Mouse (Mus musculus): ENCODE measurements around the gene Srebf2. TPM values are rescaled to one million over a fixed set of nuclear protein-coding genes. Genes with fewer than 3 reads are reported as not detected.

Gene Srebf2
- polyA plus RNA-seq, 1 experiment from 2014 or later: 141 TPM

GRCm38 (mm10) chr15:82161965-82162600 lies 15.1 kb downstream of the Srebf2 start:
- no peak overlapping the region for H3K4me2 ChIP-seq (ENCODE audit: low read depth, low read length)
- H3K4me1 ChIP-seq (ENCODE audit: control insufficient read depth, insufficient read depth, low read length): peaks cover 27% of the 10 kb centered on the region
- no peaks in the 10 kb centered on the region for H3K27me3 ChIP-seq (ENCODE audit: control insufficient read depth, insufficient read depth, low read length)
- no peak overlapping the region for H3K27ac ChIP-seq (ENCODE audit: low read depth, low read length)
- ATAC-seq (ENCODE audit: low read depth): no peak
- 84% methylated on average over 12 of the region's 12 CpGs for WGBS
- no peak overlapping the region for H3K9ac ChIP-seq (replicated peaks; ENCODE audit: low read depth, low read length)
- H3K4me3 ChIP-seq (ENCODE audit: low read depth, low read length): no peak overlapping the region
- H3K36me3 ChIP-seq (ENCODE audit: control insufficient read depth, insufficient read depth, low read length): no peaks in the 10 kb centered on the region
- no peaks in the 10 kb centered on the region for H3K9me3 ChIP-seq (ENCODE audit: control insufficient read depth, low read length)

DNA sequence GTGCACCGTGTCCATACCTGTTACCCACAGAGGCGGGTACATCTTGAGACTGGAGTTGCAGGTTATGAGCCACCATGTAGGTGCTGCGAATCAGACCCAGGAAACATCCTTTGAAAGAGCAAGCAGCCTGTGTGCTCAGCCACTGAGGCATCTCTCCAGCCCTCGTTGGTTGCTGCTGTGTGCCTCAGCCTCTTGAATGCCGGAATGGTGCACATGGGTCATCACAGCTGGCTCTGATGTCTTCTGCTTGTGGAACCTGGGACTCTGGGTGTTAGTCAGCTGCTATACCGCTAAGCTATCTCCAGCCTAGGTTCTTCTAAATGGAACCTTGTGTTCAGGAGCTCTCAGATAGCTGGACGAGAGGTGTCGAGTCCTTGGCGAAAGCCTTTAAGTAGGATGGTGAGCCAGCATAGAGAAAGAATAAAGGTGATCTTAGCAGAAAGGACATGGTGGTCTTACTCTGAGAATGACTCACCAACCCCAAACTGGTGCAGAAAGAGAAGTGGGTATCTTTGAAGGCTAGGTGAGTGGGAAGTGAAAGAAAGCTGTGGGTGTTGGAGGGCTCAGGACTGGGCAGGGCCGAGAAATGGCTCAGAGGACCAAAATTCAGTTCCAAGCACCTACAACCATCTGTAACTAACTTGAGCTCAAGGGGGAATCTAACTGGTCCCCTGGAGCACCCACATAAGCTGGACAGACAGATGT lies 16.5 kb downstream of the Srebf2 start:
- 85% methylated on average over 10 of the region's 10 CpGs for WGBS
- Histone ChIP-seq H3K4me1 (ENCODE audit: control insufficient read depth, insufficient read depth, low read length) (peaks cover 33% of the 10 kb centered on the region), H3K4me2 (ENCODE audit: low read depth, low read length) (no peak overlapping the region), H3K27me3 (ENCODE audit: control insufficient read depth, insufficient read depth, low read length) (no peaks in the 10 kb centered on the region), H3K36me3 (ENCODE audit: control insufficient read depth, insufficient read depth, low read length) (no peaks in the 10 kb centered on the region), H3K9ac (replicated peaks; ENCODE audit: low read depth, low read length) (no peak overlapping the region), H3K4me3 (ENCODE audit: low read depth, low read length) (no peak overlapping the region), H3K9me3 (ENCODE audit: control insufficient read depth, low read length) (no peaks in the 10 kb centered on the region), H3K27ac (ENCODE audit: low read depth, low read length) (no peak overlapping the region)
- ATAC-seq (ENCODE audit: low read depth): no peak

DNA sequence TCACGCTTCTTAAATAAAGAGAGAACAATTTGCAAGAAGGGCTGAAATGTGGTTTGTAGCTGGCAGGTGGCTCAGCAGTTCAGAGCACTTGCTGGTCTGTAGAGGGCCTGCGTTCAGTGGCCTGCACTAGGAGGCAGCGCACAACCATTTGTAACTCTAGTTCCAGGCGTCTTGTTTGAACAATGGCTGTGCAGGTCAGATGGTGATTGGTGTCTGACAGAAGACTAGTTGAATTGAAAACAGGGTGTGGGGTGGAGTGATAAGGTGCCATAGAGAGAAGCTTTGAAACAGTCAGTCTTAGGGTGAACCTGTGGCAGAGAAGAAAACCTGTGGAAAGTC lies 17.0 kb downstream of the Srebf2 start:
- no peak for ATAC-seq (ENCODE audit: low read depth)
- H3K4me3 ChIP-seq (ENCODE audit: low read depth, low read length): no peak overlapping the region
- H3K36me3 ChIP-seq (ENCODE audit: control insufficient read depth, insufficient read depth, low read length): no peaks in the 10 kb centered on the region
- no peak overlapping the region for H3K27ac ChIP-seq (ENCODE audit: low read depth, low read length)
- no peaks in the 10 kb centered on the region for H3K27me3 ChIP-seq (ENCODE audit: control insufficient read depth, insufficient read depth, low read length)
- no peak overlapping the region for H3K9ac ChIP-seq (replicated peaks; ENCODE audit: low read depth, low read length)
- H3K4me2 ChIP-seq (ENCODE audit: low read depth, low read length): no peak overlapping the region
- H3K4me1 ChIP-seq (ENCODE audit: control insufficient read depth, insufficient read depth, low read length): peaks cover 31% of the 10 kb centered on the region
- WGBS: 50% methylated on average over 4 of the region's 4 CpGs
- no peaks in the 10 kb centered on the region for H3K9me3 ChIP-seq (ENCODE audit: control insufficient read depth, low read length)

DNA sequence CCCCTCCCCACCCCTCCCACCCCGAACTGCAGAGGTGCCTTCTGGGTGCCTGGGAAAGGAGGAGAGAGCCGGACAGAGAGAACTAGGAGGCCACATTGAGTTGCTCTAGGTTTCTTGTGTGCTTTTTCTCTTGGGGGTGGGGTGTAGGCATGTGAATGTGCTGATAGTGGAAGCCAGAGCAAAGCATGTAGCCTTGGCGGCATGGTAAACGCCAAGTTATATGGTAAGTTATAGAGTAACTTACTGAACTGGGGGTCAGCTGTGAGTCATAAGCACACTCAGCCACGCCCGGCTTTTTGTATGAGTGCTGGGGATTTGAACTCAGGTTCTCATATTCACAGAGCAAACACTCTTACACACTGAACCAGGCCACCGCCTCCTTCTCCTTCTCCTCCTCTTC lies 17.5 kb downstream of the Srebf2 start:
- H3K4me1 ChIP-seq (ENCODE audit: control insufficient read depth, insufficient read depth, low read length): peaks cover 31% of the 10 kb centered on the region
- H3K27ac ChIP-seq (ENCODE audit: low read depth, low read length): no peak overlapping the region
- H3K4me2 ChIP-seq (ENCODE audit: low read depth, low read length): no peak overlapping the region
- no peak overlapping the region for H3K4me3 ChIP-seq (ENCODE audit: low read depth, low read length)
- H3K36me3 ChIP-seq (ENCODE audit: control insufficient read depth, insufficient read depth, low read length): no peaks in the 10 kb centered on the region
- H3K9me3 ChIP-seq (ENCODE audit: control insufficient read depth, low read length): no peaks in the 10 kb centered on the region
- WGBS: 82% methylated on average over 7 of the region's 7 CpGs
- H3K9ac ChIP-seq (replicated peaks; ENCODE audit: low read depth, low read length): no peak overlapping the region
- ATAC-seq (ENCODE audit: low read depth): no peak
- H3K27me3 ChIP-seq (ENCODE audit: control insufficient read depth, insufficient read depth, low read length): no peaks in the 10 kb centered on the region

DNA sequence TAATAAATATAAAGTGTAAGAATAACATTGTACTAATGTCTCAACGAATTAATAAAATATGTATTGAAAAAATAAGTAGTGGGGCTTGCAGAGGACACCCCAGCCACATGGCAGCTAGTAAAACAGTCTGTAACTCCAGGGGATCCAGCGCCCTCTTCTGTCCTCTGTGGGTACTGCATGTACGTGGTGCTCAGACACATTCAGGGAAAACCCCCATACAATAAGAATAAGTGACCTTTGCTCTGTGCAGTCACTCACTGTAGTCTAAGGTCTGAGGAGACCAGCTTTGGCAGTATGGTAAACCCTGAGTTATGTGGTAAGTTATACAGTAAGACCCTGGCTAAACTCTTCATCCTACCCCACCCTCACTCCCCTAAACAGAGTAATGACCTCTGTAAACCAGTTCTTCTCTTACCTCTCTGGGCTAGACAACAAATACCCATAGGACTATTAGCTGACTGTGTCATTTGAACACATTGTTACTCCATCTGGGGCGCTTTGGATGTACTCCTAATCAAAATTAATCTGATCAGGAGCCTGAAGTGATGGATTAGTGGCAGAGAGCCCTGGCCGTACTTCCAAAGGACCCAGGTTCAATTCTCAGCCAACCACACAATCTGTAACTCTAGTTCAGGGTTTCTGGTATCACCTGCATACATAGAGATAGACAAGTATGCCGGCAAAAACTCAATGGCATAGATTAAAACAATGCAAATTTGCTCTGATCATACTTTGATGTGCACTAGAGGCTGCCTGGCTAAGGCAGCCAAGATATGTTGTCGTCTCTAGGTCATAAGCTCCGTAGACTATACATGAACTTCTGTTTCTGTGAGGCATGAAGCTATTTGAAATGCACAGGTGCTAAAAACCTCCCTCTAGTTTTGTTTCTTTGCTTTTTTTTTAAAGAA lies 18.6 kb downstream of the Srebf2 start:
- ATAC-seq (ENCODE audit: low read depth): no peak
- no peak overlapping the region for H3K9ac ChIP-seq (replicated peaks; ENCODE audit: low read depth, low read length)
- peaks cover 42% of the 10 kb centered on the region for H3K4me1 ChIP-seq (ENCODE audit: control insufficient read depth, insufficient read depth, low read length)
- no peaks in the 10 kb centered on the region for H3K9me3 ChIP-seq (ENCODE audit: control insufficient read depth, low read length)
- H3K27ac ChIP-seq (ENCODE audit: low read depth, low read length): peak overlapping the region; percentile 18; the same call in 1 of the 2 replicates
- 61% methylated on average over 8 of the region's 8 CpGs for WGBS
- H3K4me3 ChIP-seq (ENCODE audit: low read depth, low read length): no peak overlapping the region
- H3K4me2 ChIP-seq (ENCODE audit: low read depth, low read length): no peak overlapping the region
- no peaks in the 10 kb centered on the region for H3K27me3 ChIP-seq (ENCODE audit: control insufficient read depth, insufficient read depth, low read length)
- H3K36me3 ChIP-seq (ENCODE audit: control insufficient read depth, insufficient read depth, low read length): no peaks in the 10 kb centered on the region

DNA sequence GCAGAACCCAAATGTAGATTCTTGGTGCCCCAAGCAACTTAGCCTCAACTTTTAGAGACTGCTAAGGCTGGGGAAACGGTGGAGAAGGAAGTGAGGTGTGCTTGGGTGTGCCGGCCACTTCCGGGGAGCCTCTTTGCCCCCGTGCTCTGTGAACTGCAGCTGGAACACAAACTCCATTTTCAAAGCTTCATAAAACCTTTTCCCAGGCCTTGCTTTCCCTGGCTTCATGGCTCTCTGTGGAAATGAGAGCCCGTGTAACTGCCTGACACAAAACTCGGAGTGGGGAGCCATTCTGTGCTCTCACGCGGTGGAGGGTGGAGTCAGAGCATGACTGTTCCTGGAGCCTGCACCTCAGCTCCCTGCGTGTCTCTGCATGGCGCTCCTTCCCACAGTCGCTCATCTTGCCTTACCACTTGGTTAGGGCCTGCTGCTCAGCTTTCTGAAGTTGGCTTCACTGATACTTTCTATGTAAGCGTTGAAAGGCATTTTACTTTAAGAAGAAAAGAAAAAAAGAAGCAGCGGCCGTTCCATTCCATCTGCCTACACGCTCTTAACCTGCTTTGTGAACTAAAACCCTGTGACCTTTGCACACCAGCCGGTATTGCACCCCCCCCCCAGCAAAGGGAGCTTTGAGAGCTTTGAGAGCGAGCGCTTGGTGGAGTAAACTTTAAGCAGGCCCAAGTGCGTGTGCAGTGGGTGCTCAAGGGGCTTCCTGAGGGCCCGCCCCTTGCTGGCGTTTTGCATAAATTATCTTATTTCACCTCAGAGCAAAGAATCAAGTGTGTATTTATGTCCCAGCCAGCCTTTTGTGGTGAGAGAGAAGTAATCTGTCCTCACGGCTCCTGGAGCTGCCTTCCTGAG lies 19.5 kb downstream of the Srebf2 start:
- Histone ChIP-seq H3K36me3 (ENCODE audit: control insufficient read depth, insufficient read depth, low read length) (0 out of 2 replicates have a peak, but pooled peaks cover 6% of the 10 kb centered on the region), H3K4me2 (ENCODE audit: low read depth, low read length) (peak overlapping the region; percentile 11; the same call in 1 of the 2 replicates), H3K4me1 (ENCODE audit: control insufficient read depth, insufficient read depth, low read length) (peaks cover 45% of the 10 kb centered on the region), H3K27me3 (ENCODE audit: control insufficient read depth, insufficient read depth, low read length) (no peaks in the 10 kb centered on the region), H3K27ac (ENCODE audit: low read depth, low read length) (peak overlapping the region; percentile 18), H3K4me3 (ENCODE audit: low read depth, low read length) (no peak overlapping the region), H3K9ac (replicated peaks; ENCODE audit: low read depth, low read length) (no peak overlapping the region), H3K9me3 (ENCODE audit: control insufficient read depth, low read length) (no peaks in the 10 kb centered on the region)
- 37% methylated on average over 22 of the region's 22 CpGs for WGBS
- no peak for ATAC-seq (ENCODE audit: low read depth)

DNA sequence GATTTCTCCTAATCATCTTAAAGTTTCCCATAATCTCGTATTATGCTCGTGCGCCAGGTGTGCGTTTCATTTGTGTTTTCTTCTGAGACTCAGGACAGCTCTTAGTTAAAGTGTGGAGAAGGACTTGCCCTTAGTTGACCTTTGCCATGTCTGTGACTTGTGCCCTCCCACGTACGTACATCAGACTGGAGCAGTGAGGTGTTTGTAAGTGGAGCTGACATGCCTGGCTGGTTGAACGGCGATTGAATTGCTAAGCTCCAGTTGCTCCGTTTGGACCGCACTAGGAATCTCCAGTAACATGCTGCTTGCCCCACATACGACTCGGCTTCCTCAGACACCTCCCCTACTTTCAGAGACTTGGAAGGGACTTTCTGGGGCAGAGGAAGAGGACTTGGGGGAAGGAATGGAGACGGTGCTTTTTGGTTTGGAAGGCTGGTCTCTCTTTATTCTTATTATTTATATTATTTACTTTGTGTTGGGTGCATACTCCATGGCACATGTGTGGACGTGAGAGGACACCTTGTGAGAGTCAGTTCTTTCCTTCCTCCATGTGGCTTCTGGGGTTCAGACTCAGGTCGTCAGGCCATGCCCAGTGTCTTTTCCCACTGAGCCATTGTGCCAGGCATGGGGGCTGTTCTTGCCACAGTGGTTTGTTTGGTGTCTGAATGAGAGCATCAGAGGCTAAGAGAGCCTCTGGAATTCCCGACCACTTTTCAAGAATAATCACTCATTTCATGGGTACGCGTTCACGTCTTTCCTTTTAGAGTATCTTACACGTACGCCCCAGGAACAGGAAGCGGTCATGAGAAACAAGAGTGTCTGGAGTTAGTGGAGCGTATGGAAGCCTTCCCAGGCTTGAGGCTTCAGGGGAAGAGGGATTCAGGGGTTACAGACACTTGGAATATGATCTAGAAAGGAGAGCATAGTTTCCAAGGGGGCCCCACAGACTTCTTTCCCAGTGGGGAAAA lies 20.5 kb downstream of the Srebf2 start:
- peaks cover 6% of the 10 kb centered on the region; the same call in 1 of the 2 replicates for H3K36me3 ChIP-seq (ENCODE audit: control insufficient read depth, insufficient read depth, low read length)
- H3K27ac ChIP-seq (ENCODE audit: low read depth, low read length): no peak overlapping the region; the same call in 1 of the 2 replicates
- no peak overlapping the region for H3K4me2 ChIP-seq (ENCODE audit: low read depth, low read length)
- 63% methylated on average over 23 of the region's 23 CpGs for WGBS
- no peaks in the 10 kb centered on the region for H3K27me3 ChIP-seq (ENCODE audit: control insufficient read depth, insufficient read depth, low read length)
- no peak overlapping the region for H3K9ac ChIP-seq (replicated peaks; ENCODE audit: low read depth, low read length)
- no peak overlapping the region for H3K4me3 ChIP-seq (ENCODE audit: low read depth, low read length)
- ATAC-seq (ENCODE audit: low read depth): no peak
- peaks cover 45% of the 10 kb centered on the region for H3K4me1 ChIP-seq (ENCODE audit: control insufficient read depth, insufficient read depth, low read length)
- H3K9me3 ChIP-seq (ENCODE audit: control insufficient read depth, low read length): no peaks in the 10 kb centered on the region

DNA sequence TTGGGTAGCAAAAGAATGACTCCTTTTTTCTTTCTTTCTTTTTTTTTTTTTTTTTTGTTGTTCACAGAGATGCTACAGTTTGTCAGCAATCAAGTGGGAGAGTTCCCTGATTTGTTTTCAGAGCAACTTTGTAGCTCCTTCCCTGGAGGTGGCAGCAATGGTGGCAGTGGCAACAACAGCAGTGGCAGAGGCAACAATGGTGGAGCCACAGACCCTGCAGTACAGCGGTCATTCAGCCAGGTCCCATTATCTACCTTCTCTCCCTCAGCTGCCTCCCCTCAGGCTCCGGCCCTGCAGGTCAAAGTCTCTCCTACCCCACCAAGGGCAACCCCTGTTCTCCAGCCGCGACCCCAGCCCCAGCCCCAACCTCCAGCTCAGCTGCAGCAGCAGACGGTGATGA lies 22.7 kb downstream of the Srebf2 start:
- H3K27ac ChIP-seq (ENCODE audit: low read depth, low read length): peak overlapping the region; percentile 67
- WGBS: 69% methylated on average over 5 of the region's 5 CpGs
- peaks cover 42% of the 10 kb centered on the region for H3K4me1 ChIP-seq (ENCODE audit: control insufficient read depth, insufficient read depth, low read length)
- peaks cover 16% of the 10 kb centered on the region for H3K36me3 ChIP-seq (ENCODE audit: control insufficient read depth, insufficient read depth, low read length)
- H3K4me3 ChIP-seq (ENCODE audit: low read depth, low read length): no peak overlapping the region
- no peak for ATAC-seq (ENCODE audit: low read depth)
- H3K4me2 ChIP-seq (ENCODE audit: low read depth, low read length): no peak overlapping the region
- no peaks in the 10 kb centered on the region for H3K9me3 ChIP-seq (ENCODE audit: control insufficient read depth, low read length)
- no peaks in the 10 kb centered on the region for H3K27me3 ChIP-seq (ENCODE audit: control insufficient read depth, insufficient read depth, low read length)
- no peak overlapping the region for H3K9ac ChIP-seq (replicated peaks; ENCODE audit: low read depth, low read length)

Data from neural tube, embryonic 14.5 days (tissue).